Mouse (Mus musculus): ENCODE results near the gene Pclaf. TPM values are rescaled to one million over a fixed set of nuclear protein-coding genes. Genes with fewer than 3 reads are reported as not detected.

The Pclaf gene
- total RNA-seq, 2 experiments from 2014 or later: 0.53 to 0.55 TPM

Other genes starting within 250 kb of the Pclaf start
- 100 to 1,000 TPM; 231 to 250 TPM for gene Oaz2, start 222.2 kb upstream of the Pclaf start, total RNA-seq (2021)
- 10 to 100 TPM; 42.3 to 48.5 TPM for gene Zfp609, start 62.7 kb upstream of the Pclaf start, total RNA-seq (2021)
- 10 to 100 TPM; 35.4 to 37.2 TPM for gene Trip4, start 18.6 kb downstream of the Pclaf start, total RNA-seq (2021)
- 10 to 100 TPM; 43.4 to 45.0 TPM for gene Csnk1g1, start 18.7 kb downstream of the Pclaf start, total RNA-seq (2021)
- 100 to 1,000 TPM; 182 to 184 TPM for gene Ppib, start 170.0 kb downstream of the Pclaf start, total RNA-seq (2021)
- gene Snx22, start 179.5 kb downstream of the Pclaf start, total RNA-seq (2021): 1 to 10 TPM; 3.2 to 3.3 TPM
- gene Snx1, start 236.3 kb downstream of the Pclaf start, total RNA-seq (2021): 10 to 100 TPM; 68.4 to 72.9 TPM
- gene Ciao2a, start 236.4 kb downstream of the Pclaf start, total RNA-seq (2021): 10 to 100 TPM; 31.2 to 32.1 TPM